Mouse (Mus musculus) CD8-positive naive resting alpha-beta T cell, adult 2 months (primary cell): ENCODE data around the gene Adam19.
"Not testable (repeated sequence)": the region's sequence is repeated elsewhere in the genome, so short reads cannot be mapped to it uniquely, and the experiment has no call there.

ENCODE experiments used
- DNase-seq, 2 experiments: peaks; one replicate each; pipeline ENCODE4 v3.0.0; 2022; ENCODE audit warnings: low read depth in 2 of 2, low spot score in 2 of 2

Adam19 gene

DNA sequence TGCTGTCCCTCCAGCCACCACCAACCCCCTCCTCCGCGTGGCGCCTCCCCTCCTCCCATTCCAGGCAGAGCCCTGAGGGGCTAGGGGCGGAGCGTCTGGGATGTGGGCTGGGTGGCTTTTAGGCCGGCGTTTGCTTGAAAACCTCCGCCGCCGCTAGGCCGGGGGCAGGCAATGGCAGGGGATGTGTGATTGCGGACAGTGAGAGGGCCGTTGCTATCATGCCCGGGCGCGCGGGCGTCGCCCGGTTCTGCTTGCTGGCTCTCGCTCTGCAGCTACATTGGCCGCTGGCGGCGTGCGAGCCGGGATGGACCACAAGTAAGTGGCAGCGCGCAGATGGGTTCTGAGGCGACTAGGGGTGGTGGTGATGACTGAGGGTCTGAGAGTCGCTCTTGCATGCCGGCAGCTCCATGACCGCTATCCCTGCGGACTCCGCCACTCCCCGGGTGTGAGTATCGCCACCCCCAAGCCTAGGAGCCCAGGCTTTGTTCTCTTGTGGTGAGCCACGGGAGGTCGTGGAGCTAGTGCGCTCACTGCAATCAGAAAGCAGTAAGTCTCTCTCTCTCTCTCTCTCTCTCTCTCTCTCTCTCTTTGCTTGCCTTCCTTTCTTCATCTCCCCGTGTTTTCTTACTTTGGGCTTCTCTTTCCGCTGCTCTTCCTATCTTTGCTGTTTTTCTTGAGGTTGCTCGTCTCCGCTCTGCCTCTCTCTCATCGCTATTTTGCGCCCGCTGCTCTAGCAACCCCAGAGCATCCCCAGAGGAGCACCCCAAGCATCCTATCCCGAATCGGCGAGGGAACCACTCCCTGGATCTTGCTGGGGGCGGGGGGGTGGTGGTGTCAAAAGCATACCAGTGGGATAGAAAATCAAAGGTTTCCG lies at the start of gene Adam19:
TSS of gene Adam19 (plus strand) at position 97 of the 874 bp plus-strand sequence.
- peak; percentile 51 to 52 for DNase-seq

DNA sequence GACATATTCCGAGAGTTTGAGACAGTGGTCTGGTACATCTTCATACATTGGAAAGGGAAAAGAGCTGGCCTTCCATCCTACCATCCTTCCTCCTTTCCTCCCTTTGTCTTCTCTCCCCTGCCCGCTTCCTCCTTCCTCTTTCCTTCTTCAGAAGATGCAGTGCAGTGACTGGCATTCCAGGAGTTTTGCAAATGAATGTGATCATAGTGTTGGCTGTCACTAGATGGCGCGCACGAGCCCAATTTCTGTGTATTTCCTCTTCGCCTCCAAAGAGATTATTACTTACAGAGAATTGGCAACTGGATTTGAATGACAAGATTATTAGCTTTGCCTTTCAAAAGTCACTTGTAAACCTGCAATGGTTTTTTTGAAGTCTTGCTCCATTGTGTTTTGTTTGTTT lies 39.7 kb upstream of the Adam19 start:
- DNase-seq, result peak; percentile 15 to 43

GRCm38 (mm10) chr11:46020246-46020645 lies 35.5 kb upstream of the Adam19 start:
- no peak for DNase-seq

DNA sequence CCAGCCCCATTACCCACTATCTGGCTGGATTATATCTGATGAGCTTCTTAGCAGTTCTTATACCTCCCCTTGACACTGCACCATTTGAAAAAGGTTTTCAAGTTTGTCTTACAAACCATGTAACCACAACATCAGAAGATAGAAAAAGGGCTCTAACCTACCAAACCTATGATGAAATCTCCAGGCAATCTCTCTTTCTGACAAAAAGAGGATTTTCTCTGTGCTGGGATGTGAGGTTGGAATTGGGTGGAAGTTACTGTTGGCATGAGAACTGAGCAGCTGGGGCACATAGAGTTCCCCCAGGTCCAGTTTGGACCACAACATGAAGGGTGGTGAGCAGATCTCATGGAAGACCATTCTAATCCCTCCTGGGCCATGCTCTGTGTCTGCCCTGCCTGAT lies 33.9 kb upstream of the Adam19 start:
- no peak for DNase-seq

- no peak for DNase-seq
Measured at GRCm38 (mm10) chr11:46022983-46023382, 32.8 kb upstream of the Adam19 start.

GRCm38 (mm10) chr11:46025962-46026392 lies 29.8 kb upstream of the Adam19 start:
- no peak for DNase-seq

DNA sequence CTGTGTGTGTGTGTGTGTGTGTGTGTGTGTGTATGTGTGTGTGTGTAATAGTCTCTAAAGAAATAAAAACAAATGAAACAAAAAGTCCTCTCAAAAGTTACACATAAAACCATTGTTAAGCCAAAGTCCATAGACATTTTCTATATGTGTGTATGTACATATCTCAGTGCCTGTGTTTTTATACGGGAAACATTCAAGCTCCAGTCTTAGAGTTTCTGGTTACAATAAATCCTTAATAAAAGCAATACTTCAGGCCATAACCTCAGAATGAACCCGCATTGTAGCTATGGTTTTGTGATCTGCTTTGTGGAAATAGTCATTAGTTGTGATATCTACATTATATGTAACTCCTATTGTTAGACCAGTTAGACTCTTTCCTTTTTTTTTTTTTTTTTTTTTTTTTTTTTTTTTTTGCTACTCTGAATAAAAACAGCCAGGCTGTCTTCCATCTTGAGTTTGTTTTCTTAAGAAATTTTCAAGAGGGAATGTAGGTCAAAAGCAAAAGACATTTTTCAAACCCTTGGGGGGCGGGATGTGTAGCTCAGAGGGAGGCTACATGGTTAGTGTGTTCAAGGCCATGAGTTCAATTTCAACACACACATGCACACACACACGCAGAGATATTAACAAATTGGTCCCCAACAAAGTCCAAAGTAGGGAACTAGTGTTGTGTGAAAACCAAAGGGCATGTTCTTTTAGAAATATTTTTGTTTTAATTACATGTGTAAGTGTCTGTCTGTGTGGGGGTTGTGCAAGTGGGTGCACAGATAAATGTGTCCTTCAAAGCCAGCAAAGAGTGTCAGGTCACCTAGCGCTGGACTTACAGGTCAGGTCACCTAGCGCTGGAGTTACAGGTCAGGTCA lies 27.6 kb upstream of the Adam19 start:
- no peak for DNase-seq

GRCm38 (mm10) chr11:46029485-46029884 lies 26.3 kb upstream of the Adam19 start:
- no peak for DNase-seq

GRCm38 (mm10) chr11:46030026-46030425 lies 25.8 kb upstream of the Adam19 start:
- DNase-seq, result no peak

DNA sequence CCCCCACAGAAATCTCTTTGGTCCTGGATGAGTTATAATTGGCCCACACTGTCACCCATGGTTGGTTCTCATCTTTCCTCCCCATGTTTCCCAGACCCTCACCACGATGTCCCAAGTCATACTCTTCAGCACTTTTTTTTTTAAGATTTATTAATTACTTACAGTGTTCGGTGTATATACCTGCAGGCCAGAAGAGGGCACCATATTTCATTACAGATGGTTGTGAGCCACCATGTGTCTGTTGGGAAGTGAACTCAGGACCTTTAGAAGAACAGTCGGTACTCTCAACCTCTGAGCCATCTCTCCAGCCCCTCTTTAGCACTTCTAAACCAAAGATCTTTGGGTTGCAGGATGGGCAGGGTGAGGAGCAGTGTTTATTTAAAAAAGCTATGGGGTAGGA lies 24.3 kb upstream of the Adam19 start:
- DNase-seq, result peak in 1 of 2 experiments; percentile 19

GRCm38 (mm10) chr11:46032956-46033355 lies 22.8 kb upstream of the Adam19 start:
- DNase-seq, result no peak

DNA sequence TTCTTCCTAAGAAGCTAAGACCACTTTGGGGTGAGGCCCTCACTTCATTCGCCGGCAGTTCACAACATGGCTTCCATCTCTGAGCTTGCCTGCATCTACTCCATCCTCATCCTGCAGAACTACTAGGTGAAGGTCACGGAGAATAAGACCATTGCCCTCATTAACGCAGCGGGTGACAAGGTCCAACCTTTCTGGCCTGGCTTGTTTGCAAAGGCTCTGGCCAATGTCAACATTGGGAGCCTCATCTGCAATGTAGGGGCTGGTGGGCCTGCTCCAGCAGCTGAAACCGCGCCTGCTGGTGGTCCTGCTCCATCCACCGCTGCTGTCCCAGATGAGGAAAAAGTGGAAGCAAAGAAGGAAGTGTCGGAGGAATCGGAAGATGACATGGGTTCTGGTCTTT lies 19.4 kb upstream of the Adam19 start:
- no peak for DNase-seq

- DNase-seq, result no peak
Measured at GRCm38 (mm10) chr11:46038901-46039300, 16.9 kb upstream of the Adam19 start.

DNA sequence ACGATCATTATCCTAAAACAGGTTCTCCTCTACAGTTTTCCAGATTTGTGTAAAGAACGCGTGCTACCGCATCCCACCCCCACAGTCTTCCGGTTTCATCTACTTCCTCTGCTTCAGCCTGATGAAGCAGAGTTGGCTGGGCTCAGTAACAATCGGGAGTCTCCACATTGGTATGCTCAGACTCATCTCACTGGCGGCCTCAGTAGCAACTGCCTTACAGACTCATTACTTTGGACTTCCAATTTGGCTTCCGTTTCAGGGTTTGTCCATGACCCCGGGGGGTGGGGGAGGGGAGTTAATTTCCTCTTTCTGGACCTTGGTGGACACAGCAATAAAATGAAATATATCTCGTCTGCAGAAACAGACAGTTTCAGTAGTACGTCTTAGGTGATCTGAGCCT lies 16.5 kb upstream of the Adam19 start:
- no peak for DNase-seq

GRCm38 (mm10) chr11:46040841-46041556 lies 14.8 kb upstream of the Adam19 start:
- no peak for DNase-seq

GRCm38 (mm10) chr11:46041607-46042267 lies 14.1 kb upstream of the Adam19 start:
- no peak for DNase-seq

DNA sequence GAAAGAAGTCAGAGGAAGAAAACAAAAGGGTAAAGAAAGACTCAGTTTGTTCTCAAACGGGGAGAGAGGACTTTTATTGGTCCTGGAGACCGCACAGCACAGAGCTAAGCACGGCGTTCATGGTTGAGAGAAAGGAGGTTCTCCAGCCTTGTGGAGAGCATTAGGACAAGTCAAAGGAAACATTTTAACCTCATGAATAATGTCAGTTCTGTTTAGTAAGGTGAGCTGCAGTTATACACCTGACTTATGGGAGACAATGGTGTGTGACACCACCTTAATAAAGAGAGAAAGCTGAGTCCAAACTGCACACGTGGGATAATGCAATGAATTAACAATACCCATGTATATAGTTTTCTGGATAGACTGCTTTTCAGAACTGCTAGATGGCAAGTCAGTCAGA lies 11.0 kb upstream of the Adam19 start:
- DNase-seq, result no peak

- DNase-seq, result no peak
Measured at GRCm38 (mm10) chr11:46047264-46047663, 8.5 kb upstream of the Adam19 start.

- peak; percentile 53 to 71 for DNase-seq
Measured at GRCm38 (mm10) chr11:46052105-46052659, 3.6 kb upstream of the Adam19 start, which contains the start of gene Gm12166. Gm12166 (minus strand) TSS chr11:46052321.

- not testable (repeated sequence) for DNase-seq
Measured at GRCm38 (mm10) chr11:46053457-46053856, 2.3 kb upstream of the Adam19 start.
